Mouse (Mus musculus) lung, embryonic 16.5 days (tissue): ENCODE results near the gene Acaca. TPM values are rescaled to one million over a fixed set of nuclear protein-coding genes. Genes with fewer than 3 reads are reported as not detected.

ENCODE experiments used
- ATAC-seq: fragments of 200-750 bp; cut with Nextera tagmentation; 2 replicates; pipeline ENCODE4 v1.8.0; 2017; ENCODE audit warnings: low read depth, mild to moderate bottlenecking, moderate library complexity
- H3K27ac ChIP-seq: fragments of 300-500 bp; sonication (generic); 2 replicates; pipeline ENCODE4 v1.5.1; 2014; ENCODE audit warnings: mild to moderate bottlenecking, control low read depth, low read length
- H3K27me3 ChIP-seq: fragments of 300-500 bp; sonication (generic); 2 replicates; pipeline ENCODE4 v1.6.1; 2014; ENCODE audit warnings: low read depth, low read length, mixed read lengths; ENCODE audit not compliant: control insufficient read depth, insufficient read depth
- H3K36me3 ChIP-seq: fragments of 300-500 bp; sonication (generic); 2 replicates; pipeline ENCODE4 v1.6.1; 2014; ENCODE audit warnings: low read length; ENCODE audit not compliant: control insufficient read depth, insufficient read depth
- H3K4me1 ChIP-seq: fragments of 300-500 bp; sonication (generic); replicated peaks from 2 replicates; pipeline ENCODE4 v1.6.1; 2014; ENCODE audit warnings: low read length, mixed read lengths; ENCODE audit not compliant: control insufficient read depth, insufficient read depth
- H3K4me2 ChIP-seq: fragments of 300-500 bp; sonication (generic); 2 replicates; pipeline ENCODE4 v1.6.1; 2014; ENCODE audit warnings: low read depth, low read length, control low read depth
- H3K4me3 ChIP-seq: fragments of 300-500 bp; sonication (generic); 2 replicates; pipeline ENCODE4 v1.5.1; 2014; ENCODE audit warnings: mild to moderate bottlenecking, low read length, control low read depth
- H3K9ac ChIP-seq: fragments of 300-500 bp; sonication (generic); 2 replicates; pipeline ENCODE4 v1.6.1; 2014; ENCODE audit warnings: low read length, control low read depth
- H3K9me3 ChIP-seq: fragments of 300-500 bp; sonication (generic); 2 replicates; pipeline ENCODE4 v1.6.1; 2016; ENCODE audit warnings: low read length; ENCODE audit not compliant: control insufficient read depth
- WGBS: fragments of 180-500 bp; shearing (Covaris S2); extraction: QIAGEN DNeasy Blood & Tissue Kit; methylation state at CpG from one replicate; pipeline ENCODE4 v1.1.7; 2014; 5-methylcytosine and 5-hydroxymethylcytosine counted together
- polyA plus RNA-seq: library from polyadenylated mRNA; unstranded; fragments of >200 nt; fragmentation: Nextera tagmentation; extraction: Ambion mirVana; gene quantifications from 2 replicates; pipeline ENCODE4 v1.2.1, GENCODE M21; 2015

The Acaca gene
- polyA plus RNA-seq, 1 experiment from 2014 or later: 11.2 TPM

- Histone ChIP-seq H3K27ac (no peak overlapping the region), H3K9me3 (no peaks in the 10 kb centered on the region), H3K9ac (no peak overlapping the region), H3K27me3 (no peaks in the 10 kb centered on the region), H3K4me2 (no peak overlapping the region), H3K4me3 (no peak overlapping the region), H3K36me3 (peaks cover 7% of the 10 kb centered on the region), H3K4me1 (no peaks in the 10 kb centered on the region)
- no peak for ATAC-seq
- 82% methylated on average over 5 of the region's 5 CpGs for WGBS
These were observed 151.8 kb downstream of the Acaca start for GRCm38 (mm10) chr11:84281280-84281679.

GRCm38 (mm10) chr11:84282944-84283703, 153.7 kb downstream of the Acaca start:
- no peak for ATAC-seq
- Histone ChIP-seq H3K9ac (no peak overlapping the region), H3K9me3 (no peaks in the 10 kb centered on the region), H3K4me1 (no peaks in the 10 kb centered on the region), H3K27ac (no peak overlapping the region), H3K27me3 (no peaks in the 10 kb centered on the region), H3K4me2 (no peak overlapping the region), H3K4me3 (no peak overlapping the region), H3K36me3 (peaks cover 7% of the 10 kb centered on the region)
- 81% methylated on average over 7 of the region's 7 CpGs for WGBS

GRCm38 (mm10) chr11:84290781-84291180, 161.3 kb downstream of the Acaca start:
- no peak overlapping the region for H3K27ac ChIP-seq
- ATAC-seq: no peak
- H3K27me3 ChIP-seq: no peaks in the 10 kb centered on the region
- WGBS: 49% methylated on average over 3 of the region's 3 CpGs
- H3K4me3 ChIP-seq: no peak overlapping the region
- H3K9me3 ChIP-seq: no peaks in the 10 kb centered on the region
- H3K36me3 ChIP-seq: peaks cover 4% of the 10 kb centered on the region; the same call in 1 of the 2 replicates
- H3K9ac ChIP-seq: no peak overlapping the region
- no peak overlapping the region for H3K4me2 ChIP-seq
- no peaks in the 10 kb centered on the region for H3K4me1 ChIP-seq

GRCm38 (mm10) chr11:84292532-84292931, 163.1 kb downstream of the Acaca start:
- Histone ChIP-seq H3K9me3 (no peaks in the 10 kb centered on the region), H3K4me2 (no peak overlapping the region), H3K27me3 (no peaks in the 10 kb centered on the region), H3K36me3 (peaks cover 4% of the 10 kb centered on the region; the same call in 1 of the 2 replicates), H3K4me3 (no peak overlapping the region), H3K27ac (no peak overlapping the region), H3K9ac (no peak overlapping the region), H3K4me1 (no peaks in the 10 kb centered on the region)
- WGBS: 75% methylated on average over 3 of the region's 3 CpGs
- ATAC-seq: no peak

GRCm38 (mm10) chr11:84293288-84293687, 163.8 kb downstream of the Acaca start:
- Histone ChIP-seq H3K4me1 (no peaks in the 10 kb centered on the region), H3K27ac (no peak overlapping the region), H3K27me3 (no peaks in the 10 kb centered on the region), H3K9ac (no peak overlapping the region), H3K4me3 (no peak overlapping the region), H3K36me3 (peaks cover 4% of the 10 kb centered on the region; the same call in 1 of the 2 replicates), H3K4me2 (no peak overlapping the region), H3K9me3 (no peaks in the 10 kb centered on the region)
- no peak for ATAC-seq
- 82% methylated on average over 3 of the region's 3 CpGs for WGBS

GRCm38 (mm10) chr11:84296337-84296736, 166.9 kb downstream of the Acaca start:
- ATAC-seq: no peak
- Histone ChIP-seq H3K4me1 (no peaks in the 10 kb centered on the region), H3K9me3 (no peaks in the 10 kb centered on the region), H3K4me3 (no peak overlapping the region), H3K4me2 (no peak overlapping the region), H3K27me3 (no peaks in the 10 kb centered on the region), H3K36me3 (peaks cover 4% of the 10 kb centered on the region; the same call in 1 of the 2 replicates), H3K9ac (no peak overlapping the region), H3K27ac (no peak overlapping the region)
- WGBS: 80% methylated on average over 2 of the region's 2 CpGs

- Histone ChIP-seq H3K9ac (no peak overlapping the region), H3K27me3 (no peaks in the 10 kb centered on the region), H3K4me2 (no peak overlapping the region), H3K4me1 (no peaks in the 10 kb centered on the region), H3K9me3 (no peaks in the 10 kb centered on the region), H3K27ac (no peak overlapping the region), H3K4me3 (no peak overlapping the region), H3K36me3 (peaks cover 2% of the 10 kb centered on the region; the same call in 1 of the 2 replicates)
- ATAC-seq: peak; percentile 76
- WGBS: 44% methylated on average over 1 of the region's 1 CpGs
These were observed 176.0 kb downstream of the Acaca start for GRCm38 (mm10) chr11:84305474-84305873.

- Histone ChIP-seq H3K9ac (no peak overlapping the region), H3K4me3 (no peak overlapping the region), H3K9me3 (no peaks in the 10 kb centered on the region), H3K27ac (no peak overlapping the region), H3K4me2 (no peak overlapping the region), H3K36me3 (0 out of 2 replicates have a peak, but pooled peaks cover 2% of the 10 kb centered on the region), H3K27me3 (no peaks in the 10 kb centered on the region), H3K4me1 (no peaks in the 10 kb centered on the region)
- ATAC-seq: no peak
- 94% methylated on average over 6 of the region's 6 CpGs for whole genome bisulfite sequencing
These were observed 176.8 kb downstream of the Acaca start for GRCm38 (mm10) chr11:84306158-84306742.

- Histone ChIP-seq H3K9me3 (no peaks in the 10 kb centered on the region), H3K9ac (no peak overlapping the region), H3K36me3 (no peaks in the 10 kb centered on the region), H3K27me3 (no peaks in the 10 kb centered on the region), H3K4me2 (no peak overlapping the region), H3K27ac (no peak overlapping the region), H3K4me1 (no peaks in the 10 kb centered on the region), H3K4me3 (no peak overlapping the region)
- ATAC-seq: no peak
- WGBS: 61% methylated on average over 7 of the region's 7 CpGs
These were observed 194.7 kb downstream of the Acaca start for GRCm38 (mm10) chr11:84324032-84324752.
